Mouse (Mus musculus) liver, adult 2 months (tissue): Measurements from ENCODE around the gene Specc1. TPM values are rescaled to one million over a fixed set of nuclear protein-coding genes. Genes with fewer than 3 reads are reported as not detected.
A peak's percentile ranks its signal among the peaks of the same experiment; 100 is the strongest.
"Not testable (repeated sequence)": the region's sequence is repeated elsewhere in the genome, so short reads cannot be mapped to it uniquely, and the experiment has no call there.

Source experiments
- DNase-seq: peaks from one replicate; pipeline ENCODE4 v3.0.0-alpha.2; 2011; ENCODE audit warnings: low read depth, low spot score; ENCODE audit errors: extremely low read depth
- H3K27ac ChIP-seq: fragments of 200-500 bp; replicated peaks from 2 replicates; pipeline ENCODE4 v1.5.1; 2012; ENCODE audit warnings: low read depth, mild to moderate bottlenecking, control low read depth, inconsistent platforms, low read length; ENCODE audit not compliant: insufficient read depth
- H3K27me3 ChIP-seq: fragments of 200-500 bp; 2 replicates; pipeline ENCODE4 v1.6.1; 2012; ENCODE audit warnings: mild to moderate bottlenecking, moderate library complexity, low read length, inconsistent platforms; ENCODE audit not compliant: control insufficient read depth, insufficient read depth
- H3K36me3 ChIP-seq: fragments of 200-500 bp; 2 replicates; pipeline ENCODE4 v1.6.1; 2012; ENCODE audit warnings: low read length, inconsistent platforms; ENCODE audit not compliant: control insufficient read depth, insufficient read depth
- H3K4me1 ChIP-seq: fragments of 200-500 bp; 2 replicates; pipeline ENCODE4 v1.6.1; 2011; ENCODE audit warnings: low read length; ENCODE audit not compliant: control insufficient read depth, insufficient read depth
- H3K4me3 ChIP-seq: fragments of 200-500 bp; 2 replicates; pipeline ENCODE4 v1.5.1; 2011; ENCODE audit warnings: low read depth, mild to moderate bottlenecking, control low read depth, low read length, moderate library complexity; ENCODE audit not compliant: insufficient read depth
- H3K79me2 ChIP-seq: fragments of 200-500 bp; 2 replicates; pipeline ENCODE4 v1.6.1; 2012; ENCODE audit warnings: inconsistent platforms, mild to moderate bottlenecking, low read length, moderate library complexity; ENCODE audit not compliant: control insufficient read depth, insufficient read depth
- H3K9ac ChIP-seq: fragments of 200-500 bp; 2 replicates; pipeline ENCODE4 v1.6.1; 2012; ENCODE audit warnings: low read depth, mild to moderate bottlenecking, control low read depth, inconsistent platforms, low read length
- CTCF ChIP-seq: fragments of 200-500 bp; IDR thresholded peaks from 2 replicates; pipeline ENCODE4 v1.5.1; 2011; ENCODE audit warnings: low read depth, low read length, control low read depth
- POLR2A ChIP-seq: fragments of 200-500 bp; IDR thresholded peaks from 2 replicates; pipeline ENCODE4 v1.6.1; 2011; ENCODE audit warnings: low read length, control low read depth; ENCODE audit not compliant: insufficient read depth; ENCODE audit errors: extremely low read depth
- WGBS: fragments of 180-500 bp; shearing (Covaris S2); methylation state at CpG from one replicate; pipeline ENCODE4 v1.1.7; 2018; 5-methylcytosine and 5-hydroxymethylcytosine counted together
- polyA plus RNA-seq: library from polyadenylated mRNA; depleted of rRNA; stranded (reverse); fragments of >200 nt; gene quantifications from 2 replicates; pipeline ENCODE4 v1.2.3, GENCODE M21; 2012
- total RNA-seq: library from RNA; depleted of rRNA; stranded (reverse); fragments of >200 nt; gene quantifications from 2 replicates; pipeline ENCODE4 v1.2.3, GENCODE M21; 2014

Gene Specc1
- total and polyA plus RNA-seq, 2 experiments = 0.49 to 1.1 TPM

GRCm38 (mm10) chr11:61949315-61949714 is 7.2 kb upstream of the Specc1 start:
- TF ChIP-seq CTCF = peak; percentile 35
- TF ChIP-seq POLR2A = no peak

GRCm38 (mm10) chr11:61950632-61951031 is 5.9 kb upstream of the Specc1 start:
- H3K36me3 ChIP-seq = no peaks in the 10 kb centered on the region
- H3K4me3 ChIP-seq = no peak overlapping the region
- H3K27me3 ChIP-seq = no peaks in the 10 kb centered on the region
- 20% methylated on average over 10 of the region's 10 CpGs for WGBS
- no peak overlapping the region for H3K9ac ChIP-seq
- DNase-seq = peak; percentile 44
- no peaks in the 10 kb centered on the region for H3K79me2 ChIP-seq
- no peaks in the 10 kb centered on the region for H3K4me1 ChIP-seq
- no peak overlapping the region for H3K27ac ChIP-seq
- TF ChIP-seq POLR2A = no peak
- TF ChIP-seq CTCF = peak; percentile 93

More at GRCm38 (mm10) chr11:61949315-61949714, 7.2 kb upstream of the Specc1 start:
- Histone ChIP-seq H3K4me3 (no peak overlapping the region), H3K79me2 (no peaks in the 10 kb centered on the region), H3K27me3 (no peaks in the 10 kb centered on the region), H3K4me1 (no peaks in the 10 kb centered on the region), H3K9ac (no peak overlapping the region), H3K36me3 (no peaks in the 10 kb centered on the region), H3K27ac (no peak overlapping the region)
- DNase-seq = peak; percentile 25
- WGBS = 6% methylated on average over 3 of the region's 3 CpGs

GRCm38 (mm10) chr11:61955136-61955535 is 1.4 kb upstream of the Specc1 start:
- TF ChIP-seq CTCF (no peak), POLR2A (no peak)
- WGBS = 70% methylated on average over 6 of the region's 6 CpGs
- H3K4me1 ChIP-seq = no peaks in the 10 kb centered on the region
- no peaks in the 10 kb centered on the region for H3K79me2 ChIP-seq
- DNase-seq = no peak
- no peaks in the 10 kb centered on the region for H3K36me3 ChIP-seq
- H3K27ac ChIP-seq = no peak overlapping the region
- H3K27me3 ChIP-seq = peaks cover 10% of the 10 kb centered on the region; the same call in 1 of the 2 replicates
- no peak overlapping the region for H3K4me3 ChIP-seq
- no peak overlapping the region for H3K9ac ChIP-seq

GRCm38 (mm10) chr11:61955951-61956350 is 612 bp upstream of the Specc1 start:
- TF ChIP-seq POLR2A (no peak), CTCF (no peak)

GRCm38 (mm10) chr11:61957296-61957813 is 792 bp downstream of the Specc1 start:
- TF ChIP-seq CTCF = no peak
- no peak for TF ChIP-seq POLR2A
- Histone ChIP-seq H3K4me3 (peak overlapping the region; percentile 43; the same call in 1 of the 2 replicates), H3K36me3 (no peaks in the 10 kb centered on the region), H3K79me2 (no peaks in the 10 kb centered on the region), H3K27ac (no peak overlapping the region), H3K27me3 (peaks cover 15% of the 10 kb centered on the region), H3K4me1 (no peaks in the 10 kb centered on the region), H3K9ac (no peak overlapping the region)
- no peak for DNase-seq
- 11% methylated on average over 25 of the region's 25 CpGs for WGBS

More at GRCm38 (mm10) chr11:61955951-61956350, 612 bp upstream of the Specc1 start:
- Histone ChIP-seq H3K9ac (no peak overlapping the region), H3K4me1 (no peaks in the 10 kb centered on the region), H3K4me3 (no peak overlapping the region), H3K27ac (no peak overlapping the region), H3K36me3 (no peaks in the 10 kb centered on the region), H3K27me3 (peaks cover 10% of the 10 kb centered on the region; the same call in 1 of the 2 replicates), H3K79me2 (no peaks in the 10 kb centered on the region)
- WGBS = 85% methylated on average over 6 of the region's 6 CpGs
- no peak for DNase-seq

GRCm38 (mm10) chr11:61958706-61959105 is 2.1 kb downstream of the Specc1 start:
- H3K27ac ChIP-seq, DNase-seq, H3K79me2 ChIP-seq, H3K9ac ChIP-seq, H3K36me3 ChIP-seq, H3K4me3 ChIP-seq, H3K4me1 ChIP-seq: not testable (repeated sequence)
- WGBS = 70% methylated on average over 6 of the region's 6 CpGs
- H3K27me3 ChIP-seq = peaks cover 15% of the 10 kb centered on the region
